Mouse (Mus musculus) left cerebral cortex, postnatal 36 days (tissue): ENCODE results near the gene Mex3a. TPM values are rescaled to one million over a fixed set of nuclear protein-coding genes. Genes with fewer than 3 reads are reported as not detected.

ENCODE experiments used
- DNase-seq, 2 experiments: peaks; one replicate each; pipeline ENCODE4 v3.0.0; 2021 to 2022; ENCODE audit warnings: low spot score in 2 of 2, mixed read lengths in 1 of 2
- intact Hi-C: fragments of 180-260 bp; cut with DNase I; formaldehyde crosslinking; loops from one replicate; pipeline ENCODE4 v1.15.1; 2025
- total RNA-seq, 2 experiments: library from RNA; stranded (reverse); gene quantifications; 2 replicates each; pipeline ENCODE4 v1.2.3; 2021

Mex3a gene
- total RNA-seq, 2 experiments from 2014 or later, result 2.6 to 2.9 TPM

- intact Hi-C loops, result loop anchor here (2.0 kb wide), 1 partner anchor 40 kb away; no protein-coding TSS in a partner anchor
- no peak for DNase-seq
Observed at GRCm38 (mm10) chr3:88523027-88523426, 9.2 kb upstream of the Mex3a start.

- no peak for DNase-seq
- intact Hi-C loops, result no loop called here
Observed at GRCm38 (mm10) chr3:88525021-88525420, 7.2 kb upstream of the Mex3a start.

GRCm38 (mm10) chr3:88526157-88527131 lies 5.8 kb upstream of the Mex3a start:
- intact Hi-C loops, result loop anchor here (1.0 kb wide), 1 partner anchor 43 kb away; no protein-coding TSS in a partner anchor
- DNase-seq, result peak; percentile 72 to 73

- intact Hi-C loops, result no loop called here
Observed at GRCm38 (mm10) chr3:88527565-88527964, 4.6 kb upstream of the Mex3a start.

GRCm38 (mm10) chr3:88528646-88529045 lies 3.5 kb upstream of the Mex3a start:
- intact Hi-C loops, result no loop called here
- no peak for DNase-seq

More at GRCm38 (mm10) chr3:88527565-88527964, 4.6 kb upstream of the Mex3a start:
- no peak for DNase-seq

DNA sequence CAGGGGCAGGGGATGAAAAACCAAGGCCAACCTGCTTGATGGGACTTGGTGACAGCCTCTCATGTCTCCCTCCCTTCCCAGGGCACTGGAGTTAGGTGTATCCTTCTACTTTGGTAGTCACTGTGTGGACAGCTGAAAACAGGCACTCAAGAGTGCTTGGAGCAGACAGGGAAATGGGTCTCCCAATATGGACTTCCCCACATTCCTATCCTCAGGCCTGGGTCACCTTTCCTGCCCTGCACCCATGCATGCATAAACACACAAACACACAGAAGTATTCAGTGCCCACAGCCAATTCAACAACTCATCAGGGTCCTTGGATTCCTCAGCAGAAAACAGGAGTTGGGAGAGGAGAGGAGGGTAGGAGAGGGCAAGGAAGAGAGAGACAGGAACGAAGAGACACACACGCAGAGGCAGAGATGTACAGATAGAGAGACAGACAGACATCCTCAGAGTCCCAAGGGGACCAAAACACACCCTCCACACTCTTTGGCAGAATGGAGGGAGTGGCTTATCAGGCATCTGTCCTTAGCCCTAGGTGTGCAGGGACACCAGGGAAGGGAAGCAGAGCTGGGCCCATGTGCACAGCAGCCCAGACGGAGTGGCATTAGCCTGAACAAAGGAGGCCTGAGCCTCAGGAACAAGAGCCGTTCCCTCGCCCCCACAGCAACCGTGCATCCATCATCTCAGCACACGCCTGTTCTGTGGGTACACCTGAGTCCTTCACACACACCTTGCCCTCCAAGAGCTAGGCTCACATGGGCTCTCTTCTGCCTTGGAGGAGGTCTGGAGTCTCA lies 2.8 kb upstream of the Mex3a start:
- DNase-seq, result no peak
- intact Hi-C loops, result no loop called here

- no peak for DNase-seq
- intact Hi-C loops, result loop anchor here (5.0 kb wide), 1 partner anchor 118 kb away; the partner anchor contains the start of gene Pmf1
Observed at GRCm38 (mm10) chr3:88530082-88530864, 1.9 kb upstream of the Mex3a start.

DNA sequence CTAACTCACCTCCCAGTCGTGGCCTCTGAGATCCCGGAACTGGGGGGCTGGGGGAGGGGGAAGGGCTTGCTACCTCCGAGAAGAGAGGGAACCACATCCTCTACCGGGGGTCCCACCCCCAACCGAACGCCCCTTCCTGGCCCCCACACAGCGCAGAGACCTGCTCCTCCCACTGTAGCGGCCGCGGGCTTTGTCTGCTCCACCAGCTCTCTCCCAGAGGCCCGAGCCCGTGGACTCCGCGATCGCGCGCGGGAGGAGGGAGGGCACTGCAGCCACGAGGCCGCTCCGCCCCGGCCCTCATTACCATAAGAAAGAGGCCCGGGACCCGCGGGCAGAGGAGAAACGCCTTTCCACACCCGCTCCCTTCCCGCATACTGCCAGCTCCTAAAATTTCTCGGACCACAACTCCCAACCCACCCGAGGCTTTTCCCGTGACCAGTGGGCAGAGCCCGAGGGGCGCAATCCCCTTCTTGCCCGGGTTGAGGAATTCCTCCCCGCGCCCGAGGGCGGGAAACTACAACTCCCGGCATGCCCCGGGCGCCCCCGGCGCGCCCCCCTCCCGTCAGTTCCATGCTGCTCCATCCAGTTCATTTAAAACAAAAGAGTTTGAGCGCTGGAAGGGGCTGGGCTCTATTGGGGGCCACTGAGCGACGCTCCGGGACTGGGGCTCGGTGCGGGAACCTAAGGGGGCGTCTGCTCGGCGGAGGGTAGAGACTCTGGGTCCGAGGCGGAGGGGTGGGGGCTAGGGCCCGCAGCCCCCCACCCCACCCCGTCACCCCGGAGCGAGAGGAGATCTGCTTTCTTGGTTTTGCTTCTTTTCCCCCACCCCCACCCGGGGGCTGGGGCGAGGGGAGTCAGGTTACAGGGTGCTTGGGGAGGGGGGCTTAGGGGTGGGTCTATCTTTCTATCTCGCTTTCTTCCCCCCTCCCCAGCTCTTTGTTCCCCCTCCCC lies 572 bp upstream of the Mex3a start:
- DNase-seq, result peak; percentile 86 to 88
- intact Hi-C loops, result loop anchor here (1.0 to 5.0 kb wide), 2 partner anchors 21 to 119 kb away; partner anchors contain the start of gene Pmf1

- intact Hi-C loops, result loop anchor here (5.0 kb wide), 1 partner anchor 121 kb away; the partner anchor contains the start of gene Pmf1
- no peak for DNase-seq
Observed at GRCm38 (mm10) chr3:88532689-88533511, 705 bp downstream of the Mex3a start.

- intact Hi-C loops, result loop anchor here (5.0 kb wide), 1 partner anchor 121 kb away; the partner anchor contains the start of gene Pmf1
- no peak for DNase-seq
Observed at GRCm38 (mm10) chr3:88533706-88534105, 1.5 kb downstream of the Mex3a start.

DNA sequence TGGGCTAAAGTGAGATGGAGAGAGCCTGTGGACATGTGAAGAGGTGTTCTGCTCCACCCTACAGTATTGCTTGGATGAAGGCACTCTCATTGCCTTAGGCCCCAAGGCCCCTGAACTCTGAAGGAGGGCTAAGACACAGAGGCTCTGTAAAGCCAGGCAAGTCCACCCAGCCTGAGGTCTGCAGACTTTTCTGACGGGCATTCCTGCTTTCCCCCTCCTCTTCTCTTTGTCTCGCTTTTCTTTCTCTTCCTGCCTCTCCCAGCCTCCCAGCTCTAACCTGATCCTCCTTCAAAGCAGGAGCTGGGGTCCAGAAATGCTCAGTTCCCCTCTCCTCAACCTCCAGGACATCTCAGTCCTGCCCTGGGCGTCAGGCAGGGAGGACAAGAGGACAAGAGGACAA lies 2.8 kb downstream of the Mex3a start:
- no peak for DNase-seq

GRCm38 (mm10) chr3:88535527-88535926 lies 3.3 kb downstream of the Mex3a start:
- no peak for DNase-seq
- intact Hi-C loops, result no loop called here

More for the DNA sequence above, 2.8 kb downstream of the Mex3a start:
- intact Hi-C loops, result no loop called here

DNA sequence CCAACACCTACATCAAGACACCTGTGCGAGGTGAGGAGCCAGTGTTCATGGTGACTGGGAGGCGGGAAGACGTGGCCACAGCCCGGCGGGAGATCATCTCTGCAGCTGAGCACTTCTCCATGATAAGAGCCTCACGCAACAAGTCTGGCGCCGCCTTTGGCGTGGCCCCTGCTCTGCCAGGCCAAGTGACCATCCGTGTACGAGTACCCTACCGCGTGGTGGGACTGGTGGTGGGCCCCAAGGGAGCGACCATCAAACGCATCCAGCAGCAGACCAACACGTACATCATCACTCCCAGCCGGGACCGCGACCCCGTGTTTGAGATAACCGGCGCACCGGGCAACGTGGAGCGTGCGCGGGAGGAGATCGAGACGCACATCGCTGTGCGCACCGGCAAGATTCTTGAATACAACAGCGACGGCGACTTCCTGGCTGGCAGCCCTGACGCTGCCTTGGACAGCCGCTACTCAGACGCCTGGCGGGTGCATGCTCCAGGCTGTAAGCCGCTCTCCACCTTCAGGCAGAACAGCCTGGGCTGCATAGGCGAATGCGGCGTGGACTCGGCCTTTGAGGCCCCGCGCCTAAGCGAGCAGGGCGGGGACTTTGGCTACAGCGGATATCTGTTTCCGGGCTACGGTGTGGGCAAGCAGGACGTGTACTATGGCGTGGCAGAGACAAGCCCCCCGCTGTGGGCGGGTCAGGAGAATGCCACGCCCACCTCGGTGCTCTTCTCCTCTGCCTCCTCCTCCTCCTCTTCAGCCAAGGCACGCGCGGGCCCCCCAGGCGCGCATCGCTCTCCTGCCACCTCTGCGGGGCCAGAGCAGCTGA lies 4.1 kb downstream of the Mex3a start:
- intact Hi-C loops, result no loop called here
- peak; percentile 82 to 85 for DNase-seq

DNA sequence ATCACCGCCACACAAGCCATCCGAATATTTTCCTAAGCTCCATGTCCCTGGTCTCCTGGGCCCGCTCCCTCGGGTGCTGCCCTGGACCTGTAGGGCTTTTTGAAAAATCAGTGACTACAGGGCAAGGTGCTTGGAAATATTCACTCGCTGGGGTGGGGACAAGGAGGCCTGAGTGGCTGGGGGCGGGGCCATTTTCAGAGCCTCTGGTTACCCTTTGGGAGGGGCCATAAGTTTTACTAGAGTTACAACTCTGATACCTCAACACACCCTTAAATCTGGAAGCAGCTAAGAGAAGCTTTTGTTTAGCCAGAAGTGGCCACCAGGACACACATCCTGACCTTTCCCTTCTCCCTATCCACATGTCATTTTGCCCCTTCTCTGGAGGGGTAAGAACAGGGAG lies 5.0 kb downstream of the Mex3a start:
- intact Hi-C loops, result no loop called here
- no peak for DNase-seq

DNA sequence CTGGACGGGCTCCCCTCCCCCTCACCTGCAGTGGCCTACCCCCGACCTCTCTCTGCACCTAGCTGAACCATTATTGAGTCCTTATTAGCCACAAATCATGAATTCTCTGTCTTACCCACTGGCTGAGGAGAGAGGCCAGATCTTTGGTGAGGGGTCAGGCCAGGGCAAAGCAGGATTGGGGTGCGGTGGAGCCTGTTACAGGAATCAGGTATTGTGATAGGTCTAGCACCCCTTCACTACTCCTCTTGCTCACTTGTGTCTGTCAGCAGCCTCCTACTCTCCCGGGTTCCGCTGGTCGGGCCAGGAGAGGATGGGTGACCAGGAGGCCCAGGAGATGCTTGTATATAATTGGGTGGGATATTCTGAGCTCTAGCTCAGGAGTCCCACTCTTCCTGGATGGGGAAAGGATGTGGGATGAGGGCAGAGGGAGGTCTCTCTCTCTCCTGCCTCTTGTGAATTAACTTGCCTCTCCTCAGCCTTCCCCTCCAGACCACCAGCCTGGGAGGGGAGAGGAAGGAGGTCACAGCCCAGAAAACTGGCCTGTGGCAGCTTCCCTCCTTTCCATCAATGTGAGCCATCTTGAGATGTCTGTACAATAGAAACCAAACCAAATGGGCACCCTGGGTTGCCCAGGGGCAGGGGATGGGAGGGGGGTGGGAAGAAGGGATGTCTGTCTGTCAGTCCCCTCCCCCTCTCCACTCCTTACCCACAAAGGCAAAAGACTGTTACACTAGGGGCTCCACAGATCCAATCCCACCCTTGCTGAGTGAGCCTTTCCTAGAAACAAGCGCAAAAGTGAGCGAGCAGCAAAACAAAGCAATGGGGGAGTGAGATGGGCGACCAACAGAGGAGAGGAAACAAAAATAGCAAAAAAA lies 6.3 kb downstream of the Mex3a start:
- intact Hi-C loops, result no loop called here
- DNase-seq, result no peak

- intact Hi-C loops, result no loop called here
- no peak for DNase-seq
Observed at GRCm38 (mm10) chr3:88539397-88539796, 7.2 kb downstream of the Mex3a start.
